Mouse (Mus musculus): Measurements from ENCODE around the gene Dnm3. TPM values are rescaled to one million over a fixed set of nuclear protein-coding genes. Genes with fewer than 3 reads are reported as not detected.

The Dnm3 gene
- polyA plus RNA-seq, 1 experiment: 3.0 TPM

GRCm38 (mm10) chr1:161990684-161991578 lies 486.9 kb downstream of the Dnm3 start:
- Histone ChIP-seq H3K4me2 (ENCODE audit: low read depth) (no peak overlapping the region), H3K4me3 (no peak overlapping the region)
- TF ChIP-seq CEBPB (IDR thresholded peaks at IDR 0.05; ENCODE audit: insufficient read depth, poor library complexity, severe bottlenecking) (no peak), TCF3 (IDR thresholded peaks at IDR 0.05; ENCODE audit: insufficient read length, low read depth) (no peak), E2F4 (IDR thresholded peaks at IDR 0.05; ENCODE audit: insufficient read depth) (no peak)

GRCm38 (mm10) chr1:161983979-161984566 lies 493.8 kb downstream of the Dnm3 start:
- Histone ChIP-seq H3ac (ENCODE audit: control insufficient read depth, insufficient read length) (no peak overlapping the region), H3K79me2 (ENCODE audit: control insufficient read depth, insufficient read depth) (no peaks in the 10 kb centered on the region), H3K4me3 (no peak overlapping the region), H3K27me3 (ENCODE audit: control insufficient read depth, insufficient read depth, insufficient read length) (no peaks in the 10 kb centered on the region), H3K4me2 (ENCODE audit: low read depth) (no peak overlapping the region), H3K36me3 (ENCODE audit: control insufficient read depth, insufficient read depth) (no peaks in the 10 kb centered on the region)
- TF ChIP-seq POLR2A (IDR thresholded peaks at IDR 0.05; ENCODE audit: insufficient read length, low read depth) (no peak), MYOG (IDR thresholded peaks at IDR 0.05; ENCODE audit: control insufficient read depth in 1 of 3, insufficient read depth in 1 of 3, insufficient read length in 2 of 3, low read depth in 2 of 3) (no peak), MAX (IDR thresholded peaks at IDR 0.05; ENCODE audit: low read depth) (no peak), TCF3 (IDR thresholded peaks at IDR 0.05; ENCODE audit: insufficient read length, low read depth) (no peak), E2F4 (IDR thresholded peaks at IDR 0.05; ENCODE audit: insufficient read depth) (no peak), SRF (IDR thresholded peaks at IDR 0.05; ENCODE audit: control insufficient read depth, insufficient read length, low read depth) (no peak), TCF12 (IDR thresholded peaks at IDR 0.05; ENCODE audit: insufficient read depth, poor library complexity, severe bottlenecking) (no peak), MYOD1 (IDR thresholded peaks at IDR 0.05; ENCODE audit: control insufficient read depth in 1 of 3, insufficient read length in 2 of 3, low read depth in 2 of 3) (no peak), USF1 (IDR thresholded peaks at IDR 0.05; ENCODE audit: low read depth) (no peak), CEBPB (IDR thresholded peaks at IDR 0.05; ENCODE audit: insufficient read depth, poor library complexity, severe bottlenecking) (no peak), REST (IDR thresholded peaks at IDR 0.05; ENCODE audit: insufficient read depth, insufficient read length) (no peak), POLR2AphosphoS2 (IDR thresholded peaks at IDR 0.05; ENCODE audit: insufficient read length, low read depth) (no peak)

More at GRCm38 (mm10) chr1:161990684-161991578, 486.9 kb downstream of the Dnm3 start:
- Histone ChIP-seq H3ac (ENCODE audit: control insufficient read depth, insufficient read length) (no peak overlapping the region), H3K27me3 (ENCODE audit: control insufficient read depth, insufficient read depth, insufficient read length) (no peaks in the 10 kb centered on the region), H3K79me2 (ENCODE audit: control insufficient read depth, insufficient read depth) (no peaks in the 10 kb centered on the region), H3K36me3 (ENCODE audit: control insufficient read depth, insufficient read depth) (no peaks in the 10 kb centered on the region)

- H3K4me2 ChIP-seq (ENCODE audit: low read depth): no peak overlapping the region
- no peaks in the 10 kb centered on the region for H3K36me3 ChIP-seq (ENCODE audit: control insufficient read depth, insufficient read depth)
- no peak overlapping the region for H3K4me3 ChIP-seq
- H3ac ChIP-seq (ENCODE audit: control insufficient read depth, insufficient read length): no peak overlapping the region
- no peaks in the 10 kb centered on the region for H3K79me2 ChIP-seq (ENCODE audit: control insufficient read depth, insufficient read depth)
- H3K27me3 ChIP-seq (ENCODE audit: control insufficient read depth, insufficient read depth, insufficient read length): no peaks in the 10 kb centered on the region
- no peak for TF ChIP-seq TCF12 (IDR thresholded peaks at IDR 0.05; ENCODE audit: insufficient read depth, poor library complexity, severe bottlenecking)
- no peak for TF ChIP-seq CEBPB (IDR thresholded peaks at IDR 0.05; ENCODE audit: insufficient read depth, poor library complexity, severe bottlenecking)
- no peak for TF ChIP-seq USF1 (IDR thresholded peaks at IDR 0.05; ENCODE audit: low read depth)
- no peak for TF ChIP-seq SRF (IDR thresholded peaks at IDR 0.05; ENCODE audit: control insufficient read depth, insufficient read length, low read depth)
- no peak for TF ChIP-seq MYOG (IDR thresholded peaks at IDR 0.05; ENCODE audit: control insufficient read depth in 1 of 3, insufficient read depth in 1 of 3, insufficient read length in 2 of 3, low read depth in 2 of 3)
- TF ChIP-seq POLR2AphosphoS2 (IDR thresholded peaks at IDR 0.05; ENCODE audit: insufficient read length, low read depth): no peak
- no peak for TF ChIP-seq E2F4 (IDR thresholded peaks at IDR 0.05; ENCODE audit: insufficient read depth)
These were observed 494.4 kb downstream of the Dnm3 start for GRCm38 (mm10) chr1:161983451-161983850.

- no peaks in the 10 kb centered on the region for H3K79me2 ChIP-seq (ENCODE audit: control insufficient read depth, insufficient read depth)
- TF ChIP-seq MAX (IDR thresholded peaks at IDR 0.05; ENCODE audit: low read depth) (no peak), E2F4 (IDR thresholded peaks at IDR 0.05; ENCODE audit: insufficient read depth) (no peak), TCF3 (IDR thresholded peaks at IDR 0.05; ENCODE audit: insufficient read length, low read depth) (no peak), CEBPB (IDR thresholded peaks at IDR 0.05; ENCODE audit: insufficient read depth, poor library complexity, severe bottlenecking) (no peak), POLR2A (IDR thresholded peaks at IDR 0.05; ENCODE audit: insufficient read length, low read depth) (no peak), REST (IDR thresholded peaks at IDR 0.05; ENCODE audit: insufficient read depth, insufficient read length) (no peak), MYOG (IDR thresholded peaks at IDR 0.05; ENCODE audit: control insufficient read depth in 1 of 3, insufficient read depth in 1 of 3, insufficient read length in 2 of 3, low read depth in 2 of 3) (no peak), SRF (IDR thresholded peaks at IDR 0.05; ENCODE audit: control insufficient read depth, insufficient read length, low read depth) (no peak), TCF12 (IDR thresholded peaks at IDR 0.05; ENCODE audit: insufficient read depth, poor library complexity, severe bottlenecking) (no peak), POLR2AphosphoS2 (IDR thresholded peaks at IDR 0.05; ENCODE audit: insufficient read length, low read depth) (no peak), USF1 (IDR thresholded peaks at IDR 0.05; ENCODE audit: low read depth) (no peak), MYOD1 (IDR thresholded peaks at IDR 0.05; ENCODE audit: control insufficient read depth in 1 of 3, insufficient read length in 2 of 3, low read depth in 2 of 3) (no peak)
- H3ac ChIP-seq (ENCODE audit: control insufficient read depth, insufficient read length): no peak overlapping the region
- no peaks in the 10 kb centered on the region for H3K27me3 ChIP-seq (ENCODE audit: control insufficient read depth, insufficient read depth, insufficient read length)
- H3K36me3 ChIP-seq (ENCODE audit: control insufficient read depth, insufficient read depth): no peaks in the 10 kb centered on the region
- no peak overlapping the region for H3K4me2 ChIP-seq (ENCODE audit: low read depth)
- no peak overlapping the region for H3K4me3 ChIP-seq
These were observed 497.1 kb downstream of the Dnm3 start for GRCm38 (mm10) chr1:161980626-161981298.
